Mouse (Mus musculus): ENCODE data around the gene Phf19.

Phf19 gene

GRCm38 (mm10) chr2:34913218-34914068 lies at the start of gene Phf19:
Gene Phf19, minus strand, starts transcription at chr2:34914026.
- peak; percentile 24 for DNase-seq

GRCm38 (mm10) chr2:34963371-34963956 lies 49.6 kb upstream of the Phf19 start:
- DNase-seq = no peak

- no peak for DNase-seq
Measured at GRCm38 (mm10) chr2:34962893-34963292, 49.1 kb upstream of the Phf19 start.

- DNase-seq = no peak
Measured at GRCm38 (mm10) chr2:34962211-34962610, 48.4 kb upstream of the Phf19 start.

GRCm38 (mm10) chr2:34961481-34962036 lies 47.7 kb upstream of the Phf19 start, which contains the start of gene Traf1:
Gene Traf1, minus strand, starts transcription at chr2:34961772.
- no peak for DNase-seq

DNA sequence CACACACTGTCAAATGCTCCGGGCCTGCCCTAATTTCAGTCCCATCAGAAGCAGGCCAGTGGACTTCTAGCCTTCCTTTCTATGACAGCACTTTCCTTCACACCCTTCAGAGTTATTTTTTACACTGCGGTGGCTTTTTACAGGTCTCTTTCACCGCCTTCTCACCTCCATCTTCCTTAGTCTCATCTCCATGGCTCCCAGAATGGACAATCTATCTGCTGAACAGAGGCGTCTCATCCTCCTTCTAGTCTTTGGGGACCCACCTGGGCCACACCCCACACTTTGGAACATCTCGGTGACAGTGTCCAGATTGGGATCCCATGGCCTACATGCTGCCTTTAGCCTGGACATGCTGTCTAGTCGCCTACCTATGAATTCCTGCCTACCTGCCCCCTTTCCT lies 47.1 kb upstream of the Phf19 start:
- no peak for DNase-seq

DNA sequence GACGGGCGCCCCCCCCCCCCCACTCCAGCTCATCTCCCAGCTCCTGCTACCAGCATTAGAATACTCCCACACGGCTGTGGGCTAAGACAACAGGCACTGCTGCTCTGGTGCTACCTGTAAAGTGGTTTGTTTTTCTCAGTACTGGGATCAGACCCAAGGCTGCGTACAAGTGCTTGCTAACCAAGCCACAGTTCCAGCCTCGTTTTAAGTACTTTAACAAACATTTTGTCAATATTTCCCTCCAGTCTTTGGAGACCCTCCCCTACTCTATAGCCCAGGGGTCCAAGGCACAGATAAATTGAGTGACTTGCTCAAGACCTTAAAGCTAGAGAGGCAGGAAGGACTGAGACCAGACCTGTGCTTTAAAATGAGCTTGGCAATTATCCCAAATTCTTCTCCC lies 46.6 kb upstream of the Phf19 start:
- no peak for DNase-seq

GRCm38 (mm10) chr2:34958582-34958981 lies 44.8 kb upstream of the Phf19 start:
- DNase-seq = no peak

GRCm38 (mm10) chr2:34958036-34958435 lies 44.2 kb upstream of the Phf19 start:
- DNase-seq = no peak

GRCm38 (mm10) chr2:34957405-34957804 lies 43.6 kb upstream of the Phf19 start:
- no peak for DNase-seq

- DNase-seq = no peak
Measured at GRCm38 (mm10) chr2:34956941-34957340, 43.1 kb upstream of the Phf19 start.

DNA sequence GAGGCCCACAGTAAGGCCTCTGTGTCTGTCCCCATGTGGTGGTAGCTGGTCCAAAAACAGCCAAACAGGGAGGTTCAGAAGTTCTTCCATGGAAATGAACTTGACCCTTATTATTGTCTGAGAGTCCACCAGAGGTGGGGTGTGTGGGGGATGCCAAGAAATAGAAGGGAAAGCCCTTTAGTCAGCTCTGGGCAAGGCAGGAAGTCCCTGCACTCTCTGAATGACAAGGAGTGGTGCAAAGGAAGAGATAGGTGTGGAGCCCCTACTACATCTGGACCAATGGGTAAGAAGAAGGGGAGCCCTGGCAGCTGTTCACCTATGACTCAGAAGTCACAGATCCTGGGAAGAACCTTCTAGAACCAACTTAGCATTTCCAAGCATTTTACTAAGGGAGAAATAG lies 40.5 kb upstream of the Phf19 start:
- DNase-seq = no peak

DNA sequence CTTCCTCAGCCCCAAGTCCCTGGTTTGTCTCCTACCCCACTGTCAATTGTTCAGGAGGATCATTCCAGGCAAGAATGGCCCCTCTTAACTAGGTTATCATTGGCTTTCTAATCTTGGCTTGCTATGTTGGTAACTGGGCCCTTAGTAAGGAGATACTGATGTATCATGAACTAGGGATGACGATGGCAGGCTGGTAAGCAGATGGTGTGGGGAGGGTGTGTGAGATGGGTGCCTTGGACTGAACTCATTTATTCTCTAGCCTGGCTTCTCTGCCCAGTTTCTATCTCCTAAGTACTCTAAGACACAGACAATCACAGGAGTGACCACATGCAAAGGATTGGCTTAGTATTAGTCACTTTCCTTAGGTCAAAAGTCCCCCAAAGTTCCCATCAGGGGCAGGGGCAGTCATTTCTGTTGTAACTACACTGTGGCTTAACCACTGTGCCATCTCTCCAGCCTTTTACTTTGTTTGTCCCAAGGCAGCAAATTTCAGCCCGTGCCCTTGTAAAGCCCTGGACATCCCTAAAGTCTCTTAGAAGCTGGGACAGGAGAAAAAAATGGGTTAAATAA lies 39.8 kb upstream of the Phf19 start:
- DNase-seq = no peak

DNA sequence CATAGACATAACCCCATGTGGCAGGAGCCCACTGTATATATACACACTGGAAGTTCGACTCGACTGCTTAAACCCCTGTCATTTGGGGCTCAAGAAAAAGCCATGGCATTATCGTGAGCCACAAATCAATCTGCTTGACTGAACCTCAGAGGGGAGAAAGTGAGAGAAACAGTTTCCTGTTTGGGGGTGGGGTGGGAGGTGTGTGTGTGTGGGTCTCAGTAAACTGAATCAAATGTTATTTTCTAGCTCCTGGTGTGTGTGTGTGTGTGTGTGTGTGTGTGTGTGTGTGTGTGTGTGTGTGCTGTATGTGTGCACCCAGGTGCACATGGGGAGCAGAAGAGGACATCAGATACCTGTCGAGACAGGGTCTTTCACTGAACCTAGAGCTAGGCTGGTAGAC lies 39.2 kb upstream of the Phf19 start:
- no peak for DNase-seq

DNA sequence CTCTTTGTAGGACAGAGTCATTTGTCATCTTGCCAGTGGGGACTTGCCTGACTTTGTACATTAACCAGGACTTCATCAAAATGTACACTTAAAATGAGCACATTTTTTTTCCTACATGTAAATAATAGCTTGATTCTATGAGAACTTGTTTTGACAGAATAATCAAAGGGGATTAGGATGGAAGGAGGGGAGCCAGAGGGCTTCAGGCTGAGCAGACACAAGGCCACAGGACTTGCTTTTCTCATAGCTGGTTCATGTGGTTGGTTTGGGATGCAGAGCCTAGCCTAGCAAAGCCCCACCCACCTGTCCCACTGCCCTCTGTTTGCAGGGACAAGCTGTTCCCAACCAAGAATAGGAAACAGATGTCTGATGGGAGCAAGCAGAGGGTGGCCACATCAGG lies 37.6 kb upstream of the Phf19 start:
- DNase-seq = no peak

DNA sequence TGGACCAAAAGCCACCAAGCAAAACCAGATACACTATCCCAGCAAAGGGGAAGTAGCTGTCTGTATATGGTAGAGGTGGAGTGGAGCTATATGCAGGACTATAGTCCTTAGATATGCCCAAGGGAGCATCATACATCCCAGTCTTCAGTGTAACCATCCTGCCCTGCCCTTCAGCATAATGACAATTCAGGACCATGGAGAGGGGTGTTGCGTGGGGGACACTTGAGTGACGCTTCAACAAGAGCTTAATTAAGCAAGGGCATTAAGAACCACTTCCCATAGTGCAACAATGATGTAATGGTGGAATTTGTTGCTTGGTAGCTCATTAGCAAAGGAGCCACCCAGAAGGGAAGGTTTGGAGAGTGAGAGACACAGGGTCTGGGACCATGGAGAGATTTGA lies 34.8 kb upstream of the Phf19 start:
- DNase-seq = no peak

GRCm38 (mm10) chr2:34946046-34946445 lies 32.2 kb upstream of the Phf19 start:
- DNase-seq = no peak

- DNase-seq = no peak
Measured at GRCm38 (mm10) chr2:34945580-34945979, 31.8 kb upstream of the Phf19 start.

DNA sequence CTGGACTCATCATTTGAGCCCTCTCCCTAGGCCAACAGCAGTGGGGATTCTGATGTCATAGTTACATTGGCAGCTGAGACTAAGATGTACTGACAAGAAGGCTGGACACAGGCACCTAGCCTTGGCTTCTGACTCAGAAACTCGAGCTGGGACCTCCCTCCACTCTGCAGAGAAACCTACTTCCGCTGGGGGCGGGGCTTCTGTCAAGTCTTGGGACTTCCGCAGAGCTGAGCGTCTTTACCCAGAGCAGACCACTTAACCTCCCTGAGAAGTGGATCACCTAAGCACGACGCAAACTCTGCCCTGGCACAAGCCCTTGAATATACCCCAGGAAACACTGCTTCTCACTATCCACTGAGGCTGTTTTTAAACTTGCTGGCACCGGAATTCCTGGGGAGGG lies 30.9 kb upstream of the Phf19 start:
- no peak for DNase-seq

DNA sequence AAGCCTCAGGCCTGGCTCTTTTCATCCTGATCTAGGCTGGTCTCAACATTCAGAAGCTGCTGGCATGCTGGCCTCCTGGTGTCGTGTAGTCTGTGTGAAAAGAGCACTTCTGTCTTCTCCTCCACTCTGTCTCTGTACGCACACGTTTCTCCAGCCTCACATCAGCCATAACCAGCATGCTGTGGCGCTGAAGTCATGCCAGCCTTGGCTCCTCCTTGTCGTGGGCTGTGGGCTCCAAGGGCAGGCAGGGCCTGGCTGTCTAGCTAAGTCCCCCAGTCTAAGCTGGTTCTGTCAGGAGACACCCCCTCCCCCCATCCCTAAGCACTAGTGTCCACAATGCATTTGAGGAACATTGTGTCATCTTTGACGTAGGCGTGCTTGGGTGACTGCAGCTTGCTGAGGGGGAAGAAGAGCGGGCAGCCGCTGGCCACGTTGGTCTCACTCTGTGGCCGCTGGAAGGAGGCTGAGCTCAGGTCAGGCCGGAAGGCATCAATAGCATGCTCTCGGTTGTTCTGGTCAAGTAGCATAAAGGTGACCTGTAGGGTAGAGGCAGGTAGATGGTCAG lies 29.8 kb upstream of the Phf19 start:
- no peak for DNase-seq

DNA sequence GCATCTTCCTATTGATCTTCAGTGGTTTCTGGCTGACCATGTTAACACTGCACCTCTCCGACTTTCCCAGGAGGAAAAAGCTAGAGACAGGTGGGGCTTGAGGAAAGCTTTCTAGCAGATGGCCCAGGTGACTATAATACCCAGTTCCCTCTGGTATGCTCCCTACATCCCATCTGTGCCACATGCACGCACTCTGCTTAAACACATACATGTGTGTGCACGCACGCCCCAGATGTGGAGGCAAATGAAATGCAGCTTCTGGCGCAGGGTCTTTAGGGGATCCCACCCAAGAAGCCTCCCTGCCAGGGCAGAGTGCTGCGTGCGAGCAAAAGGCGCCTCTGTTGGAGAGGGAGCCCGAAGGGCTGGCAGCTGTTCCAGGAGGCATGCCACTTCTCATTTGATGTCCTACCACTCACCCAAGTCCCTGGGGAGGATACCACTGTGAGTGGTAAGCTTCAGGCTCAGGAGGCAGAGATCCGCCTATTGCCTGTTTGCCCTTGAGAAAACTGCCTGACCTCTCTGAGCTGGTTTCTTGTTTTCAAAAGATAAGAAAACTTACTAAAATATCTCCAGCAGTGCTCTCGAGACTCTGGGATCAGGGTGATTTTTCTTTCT lies 27.3 kb upstream of the Phf19 start:
- no peak for DNase-seq

- DNase-seq = no peak
Measured at GRCm38 (mm10) chr2:34940246-34940645, 26.4 kb upstream of the Phf19 start.

All from cerebellum, adult 9-11 months (tissue).